Mouse (Mus musculus) CH12.LX (cell line): Measurements from ENCODE around the gene Them7.

ENCODE experiments used
- MEF2A ChIP-seq: IDR thresholded peaks from 2 replicates; pipeline ENCODE4 v1.6.1; 2014; ENCODE audit warnings: low read depth, mild to moderate bottlenecking, inconsistent platforms, low read length, improper control_type of control experiment, borderline replicate concordance
- NELFE ChIP-seq: IDR thresholded peaks from 2 replicates; pipeline ENCODE4 v1.6.1; 2011; ENCODE audit warnings: low read depth, low read length, improper control_type of control experiment
- POLR2A ChIP-seq: IDR thresholded peaks from 2 replicates; pipeline ENCODE4 v1.6.1; 2011; ENCODE audit warnings: low read depth, mild to moderate bottlenecking, improper control_type of control experiment, low read length
- RAD21 ChIP-seq: IDR thresholded peaks from 2 replicates; pipeline ENCODE4 v1.6.1; 2011; ENCODE audit warnings: low read depth, mild to moderate bottlenecking, low read length, improper control_type of control experiment, moderate library complexity

DNA sequence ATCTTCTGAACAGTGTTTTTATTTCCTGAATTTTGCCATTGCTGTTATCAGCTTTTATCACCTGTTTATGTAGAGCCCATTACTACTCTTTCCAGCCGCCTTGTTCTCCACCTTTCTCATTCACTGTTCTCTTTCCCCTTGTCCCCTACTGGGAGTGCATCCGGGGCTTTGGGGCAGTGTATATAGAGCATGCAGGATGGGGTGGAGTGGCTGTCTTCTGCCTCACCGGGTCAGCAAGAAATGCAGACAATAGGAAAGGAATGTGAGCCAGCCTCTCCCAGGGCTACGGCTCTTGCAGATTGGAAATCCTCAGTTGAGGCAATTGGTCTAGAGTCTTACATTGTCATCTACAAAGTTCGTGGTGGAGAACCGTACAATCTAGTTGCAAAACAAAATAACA is 41.6 kb upstream of the Them7 start:
- TF ChIP-seq MEF2A, result no peak
- TF ChIP-seq NELFE, result no peak
- no peak for TF ChIP-seq RAD21
- no peak for TF ChIP-seq POLR2A
